Mouse (Mus musculus): ENCODE results near the gene Slc47a1. TPM values are rescaled to one million over a fixed set of nuclear protein-coding genes. Genes with fewer than 3 reads are reported as not detected.

The Slc47a1 gene
- total RNA-seq, 2 experiments from 2014 or later, result 29.3 to 30.4 TPM

DNA sequence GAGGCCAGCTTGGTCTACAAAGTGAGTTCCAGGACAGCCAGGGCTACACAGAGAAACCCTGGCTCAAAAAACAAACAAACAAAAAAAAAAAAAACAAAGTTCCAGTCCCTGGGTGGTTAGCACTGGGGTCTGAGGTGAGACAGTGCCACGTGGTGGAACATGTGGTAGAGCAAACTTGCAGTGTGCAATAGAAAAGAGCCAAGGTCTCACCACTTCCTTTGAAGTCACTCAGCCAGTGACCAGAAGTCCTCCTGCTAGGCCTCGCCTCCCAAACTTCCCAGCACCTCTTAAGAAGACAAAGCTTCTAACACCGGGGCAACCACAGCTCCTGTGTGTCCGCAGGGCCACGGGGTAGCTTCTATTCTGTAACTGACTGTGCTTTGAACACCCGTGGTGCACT is 9.1 kb upstream of the Slc47a1 start:
- intact Hi-C loops (cut with DNase I), result no loop called here

DNA sequence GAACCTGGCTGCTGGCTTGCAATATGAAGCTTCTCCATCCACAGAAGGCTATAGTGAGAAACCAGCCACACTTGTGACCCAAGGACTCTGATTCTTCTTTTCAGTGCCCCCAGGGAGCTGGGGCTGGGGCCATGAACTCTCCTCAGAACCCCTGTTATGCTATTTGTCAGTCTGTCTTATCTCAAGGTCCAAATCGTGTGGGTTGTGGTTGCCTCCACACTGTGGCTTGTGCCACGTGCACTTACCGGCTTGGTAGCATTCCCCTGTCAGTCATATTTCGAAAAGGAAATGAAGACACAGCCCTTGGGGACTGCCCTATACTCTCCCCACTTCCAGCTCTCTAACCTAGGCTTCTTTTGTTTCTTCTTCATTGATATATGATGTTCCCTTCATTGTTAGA is 7.6 kb upstream of the Slc47a1 start:
- intact Hi-C loops (cut with DNase I), result no loop called here
- DNase-seq (ENCODE audit: low spot score), result no peak

More for the DNA sequence above, 9.1 kb upstream of the Slc47a1 start:
- no peak for DNase-seq (ENCODE audit: low spot score)

DNA sequence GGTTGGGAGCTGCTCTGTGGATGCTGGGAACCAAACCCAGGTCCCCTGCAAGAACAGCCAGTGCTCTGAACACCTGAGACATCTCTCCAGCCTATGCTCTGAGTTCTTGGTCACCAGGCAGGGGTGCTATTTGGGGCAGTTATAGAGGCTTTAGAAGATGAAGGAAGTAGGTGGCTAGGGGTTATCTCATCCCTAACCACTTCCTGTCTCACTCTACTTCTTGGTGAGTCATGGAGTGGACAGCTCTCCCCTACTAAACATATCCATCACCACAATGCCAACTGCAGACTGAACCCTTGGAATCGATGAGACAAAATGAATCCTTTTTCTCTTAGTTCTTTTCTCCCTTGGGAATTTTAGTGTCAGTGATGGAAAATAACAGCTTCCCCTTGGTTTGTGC is 3.1 kb upstream of the Slc47a1 start:
- DNase-seq (ENCODE audit: low spot score), result no peak
- intact Hi-C loops (cut with DNase I), result no loop called here

DNA sequence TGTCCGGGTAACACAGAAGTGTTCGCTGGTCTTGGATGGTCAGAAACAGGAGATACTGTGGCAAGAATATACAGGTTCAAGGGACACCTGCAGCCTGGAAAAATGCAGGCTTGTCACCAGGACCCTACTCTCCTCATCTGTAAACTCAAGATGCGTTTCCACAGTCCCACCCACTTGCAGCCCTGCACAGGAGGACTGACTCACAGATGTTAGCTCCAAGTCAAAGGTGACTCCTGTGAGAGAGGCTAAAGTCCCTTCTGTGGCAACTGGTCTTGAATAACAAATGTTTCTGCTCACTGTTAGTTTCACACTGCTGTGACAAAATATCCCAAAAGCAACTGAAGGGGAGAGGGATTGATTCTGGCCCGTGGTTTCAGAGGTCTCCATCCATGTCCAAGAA is 506 bp upstream of the Slc47a1 start:
- no peak for DNase-seq (ENCODE audit: low spot score)
- intact Hi-C loops (cut with DNase I), result no loop called here

DNA sequence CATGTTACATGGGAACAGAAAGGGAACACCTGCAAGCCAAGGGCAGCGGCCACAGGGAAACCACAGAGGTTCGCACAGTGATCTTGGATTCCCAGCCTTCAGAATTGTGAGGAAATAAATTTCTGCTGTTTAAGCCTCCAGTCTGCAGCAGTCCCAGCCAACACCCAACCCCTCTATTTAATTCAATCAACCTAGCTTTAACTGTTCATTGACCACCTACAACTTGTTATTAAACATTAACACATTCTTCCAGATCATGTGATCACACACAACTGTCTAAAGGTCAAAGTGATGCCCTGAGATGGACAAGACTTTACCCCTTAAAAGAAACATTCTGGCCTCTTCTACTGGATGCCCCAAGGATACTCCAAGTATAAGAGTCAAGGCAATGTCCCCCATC is 9.5 kb downstream of the Slc47a1 start:
- no peak for DNase-seq (ENCODE audit: low spot score)
- intact Hi-C loops (cut with DNase I), result no loop called here

DNA sequence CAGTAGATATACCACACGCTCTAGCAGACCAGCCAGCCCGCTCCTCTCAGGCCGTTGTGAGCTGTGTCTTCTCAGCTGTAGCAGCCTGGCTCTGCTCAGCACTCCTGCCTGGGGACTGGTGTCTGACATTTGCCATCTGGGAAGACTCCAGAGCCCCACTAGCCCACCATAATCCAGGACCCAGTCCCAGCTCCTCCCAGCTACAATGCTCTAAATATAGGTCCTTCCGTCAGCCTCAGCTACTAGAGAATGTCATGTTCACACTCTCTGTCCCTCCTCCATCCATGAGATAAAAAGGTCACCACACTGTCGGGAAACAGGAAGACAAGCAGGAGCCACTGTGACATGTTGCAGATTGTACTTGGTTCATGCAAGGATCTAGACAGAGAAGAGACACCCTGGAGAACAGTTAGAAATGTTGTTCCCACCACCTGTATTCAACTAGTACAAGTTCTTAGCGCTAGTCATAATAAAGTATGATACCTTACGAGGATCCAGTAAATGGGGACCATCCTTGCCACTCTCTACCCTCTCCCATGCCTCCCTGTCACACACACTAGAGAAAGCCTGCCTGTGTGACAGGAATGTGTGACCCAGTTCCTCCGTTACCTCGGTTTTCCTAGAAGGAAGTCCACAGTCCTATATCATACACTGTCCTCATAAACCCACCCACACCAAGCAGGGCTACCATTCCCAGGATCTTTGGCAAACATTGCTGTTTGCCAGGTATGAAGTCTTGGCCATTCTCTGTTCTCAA is 11.4 kb downstream of the Slc47a1 start:
- intact Hi-C loops (cut with DNase I), result no loop called here
- no peak for DNase-seq (ENCODE audit: low spot score)

DNA sequence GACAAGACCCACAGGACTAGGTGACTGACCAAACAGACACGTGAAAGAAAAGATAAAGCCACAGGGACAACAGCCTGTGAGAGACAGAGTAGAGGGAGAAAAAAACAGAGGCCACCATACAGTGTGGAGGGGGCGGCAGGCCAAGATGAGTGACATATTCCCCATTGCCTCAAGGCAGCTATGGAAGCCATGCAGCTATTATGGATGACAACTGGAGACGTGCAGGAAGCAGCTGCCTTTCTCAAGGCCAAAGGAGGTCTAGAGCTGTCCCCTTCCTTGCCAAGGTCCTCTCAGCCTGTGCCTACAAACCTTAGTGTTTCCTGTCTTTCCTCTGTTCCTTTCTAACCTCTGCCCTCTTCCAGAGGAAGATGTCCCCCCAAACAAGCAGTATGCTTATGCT is 12.2 kb downstream of the Slc47a1 start:
- DNase-seq (ENCODE audit: low spot score), result no peak
- intact Hi-C loops (cut with DNase I), result no loop called here

DNA sequence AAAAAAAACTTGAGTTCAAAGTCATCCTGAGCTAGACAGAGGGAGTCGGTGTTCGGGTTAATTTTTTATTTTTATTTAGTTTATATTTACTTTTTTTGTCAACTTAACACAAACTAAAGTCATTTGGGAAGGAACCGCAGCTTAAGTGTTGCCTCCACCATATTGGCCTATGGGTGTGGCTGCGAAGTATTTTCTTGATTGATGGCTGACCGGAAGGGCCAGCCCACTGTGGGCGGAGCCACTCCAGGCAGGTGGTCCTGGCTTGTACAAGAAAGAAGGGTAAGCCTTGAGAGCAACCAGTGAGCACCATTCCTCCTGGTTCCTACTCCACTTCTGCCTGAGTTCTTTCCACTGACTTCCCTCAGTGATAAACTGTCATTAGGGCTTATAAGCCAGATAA is 14.0 kb downstream of the Slc47a1 start:
- intact Hi-C loops (cut with DNase I), result no loop called here
- no peak for DNase-seq (ENCODE audit: low spot score)

DNA sequence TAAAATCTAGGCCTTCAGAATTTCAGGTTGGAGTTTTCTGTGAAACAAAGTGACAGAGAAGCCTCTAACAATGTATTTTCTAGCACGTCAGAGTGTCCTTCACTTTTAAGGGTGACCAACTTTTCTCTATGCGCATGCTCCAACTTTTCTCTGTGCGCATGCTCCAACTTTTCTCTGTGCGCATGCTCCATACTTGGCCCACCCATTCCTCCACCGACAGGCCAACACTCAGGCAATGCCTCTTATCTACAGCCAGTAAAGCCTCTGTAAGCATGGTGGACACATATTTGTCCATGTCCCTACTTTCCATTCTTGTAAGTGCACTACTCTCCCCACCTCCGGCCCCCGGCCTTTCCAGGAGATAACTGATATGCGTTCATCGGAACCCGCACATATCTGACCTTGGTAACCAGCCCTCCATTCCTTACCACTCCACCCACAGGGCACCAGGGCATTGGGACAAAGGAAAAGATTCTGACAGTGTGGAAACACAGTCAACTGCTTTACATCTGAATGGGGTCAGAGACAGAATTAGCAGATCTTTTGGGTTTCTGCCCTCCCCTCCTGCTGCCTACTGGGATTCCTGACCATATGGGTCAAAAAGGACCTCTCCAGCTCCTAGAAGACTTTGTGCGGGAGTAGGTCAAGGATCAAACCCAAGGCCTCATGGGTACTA is 16.5 kb downstream of the Slc47a1 start:
- DNase-seq (ENCODE audit: low spot score), result no peak
- intact Hi-C loops (cut with DNase I), result no loop called here

DNA sequence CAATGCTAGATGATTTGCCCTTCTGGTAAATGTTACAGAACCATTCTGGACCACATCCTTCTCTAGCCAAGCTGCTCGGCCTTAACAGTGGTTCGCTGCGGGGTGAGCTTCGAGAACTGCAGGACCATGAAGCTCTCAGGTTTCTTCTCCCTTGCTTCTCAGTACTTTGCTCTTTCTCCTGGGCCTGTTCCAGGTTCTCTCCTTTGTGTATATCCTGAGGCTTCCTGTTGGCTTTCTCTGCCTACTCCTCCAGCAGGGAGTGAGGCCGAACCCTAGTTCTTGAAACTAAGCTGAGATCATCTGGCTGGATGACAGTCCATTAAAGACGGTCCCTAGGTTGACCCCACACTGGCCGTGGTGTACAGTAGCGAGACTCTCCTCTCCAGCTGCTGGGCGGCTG is 21.5 kb downstream of the Slc47a1 start:
- intact Hi-C loops (cut with DNase I), result no loop called here
- DNase-seq (ENCODE audit: low spot score), result no peak

DNA sequence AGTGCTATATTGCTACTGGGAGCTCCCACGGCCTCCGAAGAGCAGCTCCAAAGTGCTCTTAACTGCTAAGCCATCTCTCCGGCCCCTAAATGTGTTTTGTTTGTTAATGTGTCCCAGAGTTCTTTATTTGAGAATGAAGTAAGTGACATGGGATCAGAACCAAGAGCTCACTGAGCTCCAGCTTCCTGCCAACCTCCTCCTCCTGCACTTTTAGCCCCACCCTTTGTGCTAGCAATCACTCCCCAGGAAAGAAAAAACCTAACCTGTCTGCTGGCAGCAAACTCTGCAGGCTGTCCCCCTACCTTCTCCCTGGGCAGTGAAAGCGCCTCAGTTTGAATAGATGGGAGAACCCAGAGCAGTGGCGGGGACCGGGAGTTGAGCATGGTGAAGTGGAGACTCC is 22.0 kb downstream of the Slc47a1 start:
- no peak for DNase-seq (ENCODE audit: low spot score)
- intact Hi-C loops (cut with DNase I), result no loop called here

DNA sequence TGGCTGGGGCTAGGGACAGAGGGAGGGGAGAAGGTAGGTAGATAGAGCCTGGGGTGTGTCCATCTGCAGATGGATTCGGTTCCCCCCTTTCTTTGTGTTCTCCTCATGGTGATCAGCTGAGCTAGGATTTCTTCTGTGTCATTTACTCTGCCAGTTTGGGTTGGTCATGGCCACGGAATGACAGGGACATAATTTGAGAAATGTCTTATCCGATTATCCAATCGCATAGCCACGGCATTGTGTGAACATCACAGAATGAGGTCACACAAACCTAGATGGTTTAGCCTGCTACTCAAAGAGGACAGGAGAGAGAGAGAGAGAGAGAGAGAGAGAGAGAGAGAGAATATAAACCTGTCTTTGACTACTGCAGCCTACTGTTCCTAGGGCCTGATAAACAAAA is 22.8 kb downstream of the Slc47a1 start:
- DNase-seq (ENCODE audit: low spot score), result no peak
- intact Hi-C loops (cut with DNase I), result no loop called here

DNA sequence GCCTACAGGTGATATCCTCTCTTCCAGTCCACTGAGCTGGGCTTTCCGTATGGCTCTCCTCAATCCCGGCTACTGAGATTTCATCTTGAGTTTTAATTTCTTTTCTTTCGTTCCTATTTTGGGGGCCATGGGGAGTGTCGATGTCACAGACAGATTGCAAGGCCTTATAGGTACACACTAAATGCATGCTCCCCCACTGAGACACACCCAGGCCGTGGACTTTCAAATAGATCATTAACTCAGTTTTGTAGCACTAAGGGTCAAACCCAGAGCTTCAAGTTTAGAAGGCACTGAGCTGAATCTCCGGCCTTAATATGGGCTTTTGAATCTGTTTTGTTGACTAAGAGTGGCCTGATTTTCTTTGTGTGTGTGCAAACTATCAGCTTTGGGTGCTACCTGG is 23.8 kb downstream of the Slc47a1 start:
- intact Hi-C loops (cut with DNase I), result no loop called here
- no peak for DNase-seq (ENCODE audit: low spot score)

DNA sequence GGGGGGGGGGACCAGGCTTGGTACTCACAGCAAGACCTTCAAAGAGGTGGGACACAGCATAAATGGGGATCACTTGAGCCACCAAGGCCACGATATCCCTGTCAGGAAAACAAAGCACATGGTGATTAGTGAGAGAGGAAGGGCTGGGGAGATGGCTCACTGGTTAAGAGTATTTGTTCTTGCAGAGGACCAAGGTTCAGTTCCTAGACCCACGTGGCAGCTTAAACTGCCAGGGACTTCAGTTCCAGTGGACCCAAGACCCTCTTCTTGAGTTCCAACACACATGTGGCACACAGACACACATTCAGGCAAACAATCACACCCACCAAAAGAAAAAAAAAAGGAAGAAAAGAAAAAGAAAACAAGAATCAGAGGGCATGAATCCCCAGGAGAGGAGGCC is 25.1 kb downstream of the Slc47a1 start:
- intact Hi-C loops (cut with DNase I), result no loop called here

DNA sequence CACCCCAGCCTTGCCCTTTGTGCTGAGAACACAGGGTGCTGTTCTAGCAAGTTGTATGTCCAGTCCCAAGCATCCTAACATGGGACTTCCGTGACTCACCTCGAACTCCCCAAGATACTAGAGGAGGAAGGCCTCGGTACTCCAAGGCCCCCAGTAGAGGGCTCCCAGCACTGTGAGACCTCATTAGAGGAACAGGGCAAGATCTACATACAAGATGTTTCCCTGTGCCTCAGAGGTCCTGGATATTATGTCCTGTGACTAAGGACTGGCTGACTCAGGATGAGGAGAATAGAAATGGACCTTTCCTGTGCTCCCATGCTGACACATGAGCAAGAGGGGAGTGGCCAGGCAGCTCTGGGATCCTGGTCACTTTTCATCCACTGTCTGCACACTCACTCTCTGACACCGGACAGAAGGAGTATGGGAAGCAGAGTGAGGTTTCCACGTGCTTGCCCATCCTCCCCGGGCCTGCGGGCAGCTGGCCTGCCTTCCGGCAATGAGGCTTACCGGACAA is 25.9 kb downstream of the Slc47a1 start:
- DNase-seq (ENCODE audit: low spot score), result no peak
- intact Hi-C loops (cut with DNase I), result no loop called here

More for the DNA sequence above, 25.1 kb downstream of the Slc47a1 start:
- DNase-seq (ENCODE audit: low spot score), result no peak

DNA sequence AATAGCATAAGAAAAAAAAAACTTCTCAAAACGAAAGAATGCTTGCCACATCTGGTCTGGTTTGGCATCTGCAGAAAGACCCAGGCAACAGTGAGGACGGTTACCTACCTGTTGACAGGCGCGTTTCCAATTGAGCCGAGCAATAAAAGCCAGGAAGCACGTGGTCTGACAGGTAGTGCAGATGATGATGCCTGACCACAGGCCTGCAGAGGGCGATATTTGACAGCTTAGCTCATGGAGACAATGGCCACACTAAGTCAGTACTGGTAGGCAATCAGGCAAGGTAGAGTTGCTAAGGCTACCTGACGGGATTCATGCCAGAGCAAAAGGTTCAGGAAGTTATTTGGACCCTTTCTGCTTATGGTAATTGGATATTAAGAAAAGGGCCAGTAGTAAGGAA is 28.8 kb downstream of the Slc47a1 start:
- DNase-seq (ENCODE audit: low spot score), result no peak
- intact Hi-C loops (cut with DNase I), result loop anchor here (2.0 to 10.0 kb wide), 4 partner anchors 39 to 155 kb away; partner anchors contain the start of gene B9d1

DNA sequence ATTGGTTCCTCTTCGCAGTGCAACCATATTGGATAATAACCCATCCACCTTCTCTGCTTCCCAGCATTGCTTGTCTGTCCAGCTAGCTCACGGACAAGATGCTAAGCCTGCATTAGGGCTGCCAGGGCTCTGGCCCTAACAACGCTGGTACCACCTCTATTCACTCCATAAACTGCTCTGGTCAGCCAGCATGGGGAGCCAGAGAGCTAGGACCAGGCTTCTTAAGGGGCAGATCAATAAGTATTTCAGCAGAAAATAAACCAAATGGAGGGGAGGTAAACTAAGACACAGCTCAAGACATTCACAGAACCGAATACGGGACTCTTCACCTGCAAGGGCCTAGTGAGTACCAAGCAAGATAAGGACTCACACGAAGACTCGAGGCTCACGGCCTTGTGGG is 32.0 kb downstream of the Slc47a1 start:
- intact Hi-C loops (cut with DNase I), result loop anchor here (10.0 kb wide), 1 partner anchor 159 kb away; the partner anchor contains the start of gene B9d1
- DNase-seq (ENCODE audit: low spot score), result no peak

DNA sequence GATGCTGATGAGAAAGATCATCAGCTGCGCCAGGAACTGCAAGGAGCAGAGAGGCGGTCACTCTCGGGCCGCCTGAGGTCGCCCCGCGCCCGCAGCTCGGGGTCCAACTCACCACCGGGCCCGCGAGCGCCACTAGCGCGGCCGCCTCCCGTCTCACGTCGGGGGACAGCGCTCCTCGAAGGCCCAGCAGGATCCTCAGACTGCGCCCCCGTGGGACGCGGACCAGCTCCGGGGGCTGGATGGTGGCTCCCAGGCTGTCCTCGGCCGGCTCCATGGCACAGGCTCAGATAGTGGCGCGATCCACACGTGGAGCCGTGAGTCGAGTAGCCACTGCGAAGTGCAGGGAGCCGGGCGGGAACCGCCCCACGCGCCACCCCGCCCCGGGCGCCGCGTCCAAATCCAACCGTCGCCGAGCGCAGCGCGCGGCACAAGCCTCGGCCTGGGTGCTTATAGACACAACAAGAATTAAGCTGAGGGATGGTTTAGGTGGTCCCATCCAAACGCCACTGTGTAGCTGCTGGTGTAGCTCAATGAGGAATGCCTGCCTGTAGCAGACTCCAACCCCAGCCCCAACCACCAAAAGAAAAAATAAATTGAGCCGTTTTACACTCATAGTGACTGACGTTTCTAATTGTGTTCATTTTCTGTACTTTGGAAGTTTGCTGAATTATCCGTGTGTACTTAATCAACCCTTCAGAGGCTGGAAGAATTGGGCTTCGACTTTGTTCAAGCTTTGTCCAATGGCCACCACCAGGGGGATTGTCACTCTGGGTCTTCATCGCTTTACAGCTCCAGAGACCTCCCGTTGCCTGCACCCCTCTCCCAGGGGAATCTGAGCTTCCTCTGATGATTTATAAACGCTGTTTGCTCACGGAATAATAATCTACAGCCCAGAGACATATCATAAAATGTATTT is 35.4 kb downstream of the Slc47a1 start, which contains the start of gene Slc47a2:
Slc47a2 (minus strand) TSS at position 356 of the 916 bp plus-strand sequence.
- no peak for DNase-seq (ENCODE audit: low spot score)
- intact Hi-C loops (cut with DNase I), result loop anchor here (10.0 kb wide), 1 partner anchor 162 kb away; the partner anchor contains the start of gene B9d1

DNA sequence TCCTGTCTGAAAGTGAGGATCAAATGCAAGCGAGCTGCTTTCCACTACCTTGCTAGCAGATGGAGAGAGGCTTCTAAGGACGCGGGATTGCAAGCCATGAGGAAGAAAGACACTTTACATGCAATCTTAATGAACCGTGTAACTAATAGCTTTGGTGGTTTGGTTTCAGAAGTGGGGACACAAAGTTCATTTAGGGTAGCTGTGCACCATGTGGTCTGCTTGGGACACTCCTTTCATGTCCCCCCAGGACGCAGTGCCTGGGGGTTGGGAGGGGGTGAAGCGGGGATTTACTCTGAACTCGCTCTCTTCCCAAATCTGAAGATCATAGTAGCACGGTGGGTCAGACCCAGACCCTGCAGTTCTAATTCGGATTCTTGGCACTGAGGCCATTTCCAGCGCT is 36.2 kb downstream of the Slc47a1 start:
- DNase-seq (ENCODE audit: low spot score), result no peak
- intact Hi-C loops (cut with DNase I), result loop anchor here (10.0 kb wide), 1 partner anchor 163 kb away; the partner anchor contains the start of gene B9d1

DNA sequence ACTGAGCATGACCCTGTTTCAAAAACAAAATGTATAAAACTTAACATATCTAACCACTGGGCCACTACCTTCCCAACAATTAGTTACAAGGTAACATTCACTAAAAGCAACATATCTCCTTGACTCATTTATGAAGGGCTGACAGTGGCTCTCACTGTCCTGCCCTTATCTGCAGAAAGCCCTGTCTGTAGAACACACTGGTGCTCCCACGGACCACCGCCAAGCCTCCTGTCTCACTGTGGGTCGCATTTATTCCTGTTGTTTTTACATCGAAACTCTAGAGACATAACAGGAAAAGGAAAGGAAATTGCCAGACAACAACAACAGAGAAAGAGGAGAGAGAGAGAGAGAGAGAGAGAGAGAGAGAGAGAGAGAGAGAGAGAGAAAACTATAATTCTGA is 36.9 kb downstream of the Slc47a1 start:
- intact Hi-C loops (cut with DNase I), result loop anchor here (10.0 kb wide), 1 partner anchor 164 kb away; the partner anchor contains the start of gene B9d1
- DNase-seq (ENCODE audit: low spot score), result no peak
